Mouse (Mus musculus) heart, embryonic 16.5 days (tissue): ENCODE measurements around the gene Anapc4. TPM values are rescaled to one million over a fixed set of nuclear protein-coding genes. Genes with fewer than 3 reads are reported as not detected.
A peak's percentile ranks its signal among the peaks of the same experiment; 100 is the strongest.

ENCODE experiments used
- ATAC-seq: fragments of 200-750 bp; cut with Nextera tagmentation; replicated peaks from 2 replicates; pipeline ENCODE4 v1.8.0; 2017; ENCODE audit warnings: moderate number of reproducible peaks; ENCODE audit not compliant: insufficient read depth, low FRiP score; ENCODE audit errors: extremely low read depth
- H3K27ac ChIP-seq: fragments of 300-500 bp; sonication (generic); 2 replicates; pipeline ENCODE4 v1.5.1; 2014; ENCODE audit warnings: mild to moderate bottlenecking, low read length, control low read depth, moderate library complexity
- H3K27me3 ChIP-seq: fragments of 300-500 bp; sonication (generic); 2 replicates; pipeline ENCODE4 v1.6.1; 2014; ENCODE audit warnings: low read length, mixed read lengths; ENCODE audit not compliant: control insufficient read depth, insufficient read depth
- H3K36me3 ChIP-seq: fragments of 300-500 bp; sonication (generic); 2 replicates; pipeline ENCODE4 v1.6.1; 2014; ENCODE audit not compliant: control insufficient read depth, insufficient read depth
- H3K4me1 ChIP-seq: fragments of 300-500 bp; sonication (generic); 2 replicates; pipeline ENCODE4 v1.6.1; 2014; ENCODE audit warnings: low read length, mixed read lengths; ENCODE audit not compliant: control insufficient read depth, insufficient read depth
- H3K4me2 ChIP-seq: fragments of 300-500 bp; sonication (generic); 2 replicates; pipeline ENCODE4 v1.6.1; 2014; ENCODE audit warnings: low read depth, mild to moderate bottlenecking, control low read depth, low read length
- H3K4me3 ChIP-seq: fragments of 300-500 bp; sonication (generic); 2 replicates; pipeline ENCODE4 v1.5.1; 2014; ENCODE audit warnings: mild to moderate bottlenecking, control low read depth, low read length
- H3K9ac ChIP-seq: fragments of 300-500 bp; sonication (generic); 2 replicates; pipeline ENCODE4 v1.6.1; 2014; ENCODE audit warnings: low read length, control low read depth
- H3K9me3 ChIP-seq: fragments of 300-500 bp; sonication (generic); replicated peaks from 2 replicates; pipeline ENCODE4 v1.6.1; 2016; ENCODE audit warnings: low read length; ENCODE audit not compliant: control insufficient read depth
- WGBS: fragments of 180-500 bp; shearing (Covaris S2); extraction: QIAGEN DNeasy Blood & Tissue Kit; methylation state at CpG from one replicate; pipeline ENCODE4 v1.1.7; 2014; 5-methylcytosine and 5-hydroxymethylcytosine counted together
- polyA plus RNA-seq: library from polyadenylated mRNA; unstranded; fragments of >200 nt; fragmentation: Nextera tagmentation; extraction: Ambion mirVana; gene quantifications from 2 replicates; pipeline ENCODE4 v1.2.1, GENCODE M21; 2015

Anapc4 gene
- polyA plus RNA-seq, 1 experiment from 2014 or later = 76.0 TPM

DNA sequence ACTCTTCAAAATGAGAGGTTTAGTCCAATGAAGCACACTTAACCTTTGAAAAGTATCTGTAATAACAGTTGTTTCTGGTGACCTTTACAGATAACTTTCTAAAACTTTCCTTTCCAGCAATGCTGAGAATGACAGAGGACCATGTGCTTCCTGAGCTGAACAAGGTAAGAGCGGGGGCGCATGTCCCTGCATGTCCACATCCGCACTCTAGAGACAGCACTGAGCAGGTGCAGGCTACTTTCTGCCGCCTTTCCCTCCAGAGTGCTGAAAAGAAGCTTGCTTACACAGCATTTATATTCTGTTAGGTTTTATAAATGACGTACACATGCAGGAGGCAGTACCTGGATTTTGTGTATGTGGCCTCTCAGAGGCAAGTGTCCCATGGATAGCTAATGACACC, 21.9 kb downstream of the Anapc4 start:
- H3K36me3 ChIP-seq = peaks cover 47% of the 10 kb centered on the region

DNA sequence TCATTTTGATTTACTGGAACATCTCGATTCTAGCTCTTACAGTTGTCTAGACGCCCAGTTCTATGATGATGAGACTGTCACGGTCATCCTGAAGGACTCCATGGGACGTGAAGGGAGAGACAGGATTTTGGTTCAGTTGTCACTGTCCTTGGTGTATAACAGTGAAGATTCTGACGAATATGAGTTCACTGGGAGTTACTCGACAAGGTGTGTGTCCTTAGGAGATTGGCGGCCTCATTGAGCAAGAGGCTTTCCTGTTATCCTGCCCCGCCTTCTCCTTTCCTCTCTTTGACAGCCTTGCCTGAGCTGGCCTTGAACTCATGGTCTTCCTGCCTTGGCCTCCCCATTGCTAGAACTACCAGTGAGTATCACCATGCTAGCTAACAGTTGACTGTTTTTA, 30.6 kb downstream of the Anapc4 start:
- Histone ChIP-seq H3K9me3 (no peaks in the 10 kb centered on the region), H3K27me3 (no peaks in the 10 kb centered on the region), H3K4me1 (peaks cover 8% of the 10 kb centered on the region; the same call in 1 of the 2 replicates), H3K4me2 (no peak overlapping the region), H3K9ac (no peak overlapping the region), H3K36me3 (peaks cover 64% of the 10 kb centered on the region), H3K27ac (no peak overlapping the region), H3K4me3 (no peak overlapping the region)
- no peak for ATAC-seq
- 86% methylated on average over 8 of the region's 8 CpGs for WGBS

More for the DNA sequence above, 21.9 kb downstream of the Anapc4 start:
- no peak overlapping the region for H3K4me3 ChIP-seq
- no peaks in the 10 kb centered on the region for H3K27me3 ChIP-seq
- ATAC-seq = no peak
- H3K4me2 ChIP-seq = no peak overlapping the region
- WGBS = 86% methylated on average over 5 of the region's 5 CpGs
- no peaks in the 10 kb centered on the region for H3K4me1 ChIP-seq
- H3K27ac ChIP-seq = no peak overlapping the region
- no peaks in the 10 kb centered on the region for H3K9me3 ChIP-seq
- H3K9ac ChIP-seq = no peak overlapping the region

DNA sequence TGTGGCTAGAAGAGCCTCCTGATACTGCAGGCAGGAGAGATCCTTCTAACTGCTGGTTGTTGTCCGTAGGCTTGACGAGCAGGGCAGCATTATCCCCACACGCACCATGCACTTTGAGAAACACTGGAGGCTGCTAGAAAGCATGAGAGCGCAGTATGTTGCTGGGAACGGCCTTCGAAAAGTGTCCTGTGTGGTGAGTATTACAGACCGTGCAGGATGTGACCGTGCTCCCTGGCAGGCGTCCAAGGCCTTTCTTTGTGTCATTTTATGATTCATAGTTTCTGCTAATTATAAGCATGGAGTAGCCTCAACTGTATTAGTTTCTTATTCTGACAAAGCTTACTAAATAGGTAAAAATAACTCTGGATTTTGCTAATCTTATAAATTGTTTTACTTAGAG, 32.0 kb downstream of the Anapc4 start:
- peak; percentile 60; the same call in 1 of the 2 replicates for ATAC-seq
- H3K27ac ChIP-seq = peak overlapping the region; percentile 73

DNA sequence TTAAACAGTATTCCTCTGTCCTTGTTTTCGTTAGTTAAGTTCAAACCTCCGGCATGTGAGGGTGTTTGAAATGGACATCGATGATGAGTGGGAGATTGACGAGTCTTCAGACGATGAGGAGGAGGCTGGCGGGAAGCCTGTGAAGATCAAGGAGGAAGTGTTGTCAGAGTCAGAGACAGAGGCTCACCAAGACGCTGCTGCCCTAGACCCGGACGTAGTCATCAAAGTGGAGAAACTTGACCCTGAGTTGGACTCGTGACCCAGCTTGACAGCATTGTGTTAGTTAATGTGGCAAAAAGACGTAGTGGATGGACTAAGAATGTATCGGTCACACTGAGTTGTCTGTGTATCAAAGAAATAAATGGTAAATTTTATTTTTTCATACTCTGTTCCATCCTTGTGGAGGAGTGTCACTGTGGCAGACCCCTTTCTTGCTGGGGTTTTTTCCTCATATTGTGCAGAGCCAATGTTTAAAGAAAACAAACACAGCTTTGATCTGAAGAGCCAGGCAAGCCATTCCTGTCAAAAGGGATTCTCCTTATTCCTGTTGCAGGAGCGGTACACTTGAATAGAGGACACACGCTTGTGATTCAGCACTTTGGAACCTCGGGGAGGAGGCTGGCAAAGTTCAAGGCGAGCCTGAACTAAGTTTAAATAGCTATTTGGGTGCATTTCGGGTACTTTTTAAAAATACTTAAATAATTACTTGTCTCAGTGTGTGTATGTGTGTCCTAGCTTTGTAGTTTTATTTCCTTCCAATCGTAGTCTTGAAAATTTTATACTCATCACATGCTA, 32.7 kb downstream of the Anapc4 start:
- Histone ChIP-seq H3K4me3 (no peak overlapping the region), H3K36me3 (peaks cover 54% of the 10 kb centered on the region), H3K9ac (no peak overlapping the region), H3K27me3 (no peaks in the 10 kb centered on the region), H3K4me1 (peaks cover 8% of the 10 kb centered on the region; the same call in 1 of the 2 replicates), H3K4me2 (no peak overlapping the region), H3K27ac (peak overlapping the region; percentile 59; the same call in 1 of the 2 replicates), H3K9me3 (no peaks in the 10 kb centered on the region)
- 79% methylated on average over 18 of the region's 18 CpGs for WGBS
- no peak for ATAC-seq

More for the DNA sequence above, 32.0 kb downstream of the Anapc4 start:
- H3K27me3 ChIP-seq = no peaks in the 10 kb centered on the region
- no peak overlapping the region for H3K4me3 ChIP-seq
- no peak overlapping the region for H3K9ac ChIP-seq
- H3K4me1 ChIP-seq = peaks cover 8% of the 10 kb centered on the region; the same call in 1 of the 2 replicates
- WGBS = 39% methylated on average over 9 of the region's 9 CpGs
- peaks cover 56% of the 10 kb centered on the region for H3K36me3 ChIP-seq
- no peak overlapping the region for H3K4me2 ChIP-seq
- H3K9me3 ChIP-seq = no peaks in the 10 kb centered on the region

DNA sequence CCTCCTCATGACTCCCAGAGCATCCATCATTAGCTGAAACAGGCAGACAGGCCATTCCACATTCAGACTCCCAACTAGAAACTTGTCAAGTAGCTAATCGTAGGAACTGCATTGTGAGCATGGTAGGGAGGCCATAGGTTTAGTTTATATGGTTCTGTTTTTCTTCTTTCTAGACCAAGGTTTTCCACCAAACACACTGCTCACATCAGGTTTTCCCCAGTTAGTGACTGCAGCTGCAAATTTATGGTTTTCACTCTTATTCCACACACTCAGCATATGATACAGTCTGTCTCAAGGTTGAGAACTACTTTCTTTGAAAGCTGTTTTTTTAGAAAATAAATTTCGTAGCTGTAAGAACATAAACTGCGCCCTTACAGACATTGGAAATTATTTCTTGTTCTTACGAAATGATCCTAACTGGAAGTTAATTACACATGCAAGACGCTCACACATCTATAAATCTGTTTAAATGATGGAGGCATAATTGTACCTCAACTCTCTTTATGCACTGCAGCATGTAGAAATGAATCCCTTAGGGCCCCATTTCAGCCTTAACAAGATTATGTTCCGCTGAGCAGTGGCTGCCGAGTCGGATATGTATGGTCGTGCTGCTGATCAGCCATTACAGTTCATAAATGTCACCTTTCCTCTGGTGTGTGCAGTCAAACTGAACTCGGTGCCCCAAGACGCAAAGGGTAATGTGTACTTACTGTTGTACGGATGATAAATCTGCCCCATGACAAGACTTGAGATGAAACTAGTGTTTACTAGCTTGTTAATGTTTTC, 35.3 kb downstream of the Anapc4 start:
- Histone ChIP-seq H3K36me3 (peaks cover 38% of the 10 kb centered on the region), H3K27ac (no peak overlapping the region)

DNA sequence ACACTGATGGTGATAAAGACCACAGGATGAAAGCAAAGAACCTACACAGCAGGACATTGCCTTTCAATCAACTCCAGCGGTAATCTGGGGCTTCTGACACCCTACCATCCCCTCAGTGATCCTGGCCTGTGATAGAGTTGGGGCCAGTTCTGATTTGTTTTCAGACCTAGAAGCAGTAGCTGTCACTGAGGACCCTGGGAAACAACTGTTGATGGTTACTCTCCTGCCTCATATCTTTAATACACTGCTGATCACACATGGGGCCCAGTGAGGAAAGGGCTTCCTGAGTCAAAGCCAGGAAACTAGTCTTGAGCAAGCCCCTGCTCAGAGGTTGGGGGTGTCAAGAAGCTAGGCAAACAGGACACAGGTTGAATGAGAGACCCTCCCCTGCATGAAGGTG, 37.6 kb downstream of the Anapc4 start:
- 18% methylated on average over 1 of the region's 1 CpGs for WGBS
- H3K27ac ChIP-seq = no peak overlapping the region
- H3K4me3 ChIP-seq = no peak overlapping the region
- H3K4me1 ChIP-seq = no peaks in the 10 kb centered on the region
- H3K27me3 ChIP-seq = no peaks in the 10 kb centered on the region
- H3K9me3 ChIP-seq = no peaks in the 10 kb centered on the region
- H3K9ac ChIP-seq = no peak overlapping the region
- no peak overlapping the region for H3K4me2 ChIP-seq
- H3K36me3 ChIP-seq = peaks cover 23% of the 10 kb centered on the region
- ATAC-seq = no peak

More for the DNA sequence above, 35.3 kb downstream of the Anapc4 start:
- 87% methylated on average over 12 of the region's 12 CpGs for WGBS
- Histone ChIP-seq H3K4me3 (no peak overlapping the region), H3K4me2 (no peak overlapping the region), H3K9me3 (no peaks in the 10 kb centered on the region), H3K9ac (no peak overlapping the region), H3K4me1 (peaks cover 8% of the 10 kb centered on the region; the same call in 1 of the 2 replicates), H3K27me3 (no peaks in the 10 kb centered on the region)
- no peak for ATAC-seq

DNA sequence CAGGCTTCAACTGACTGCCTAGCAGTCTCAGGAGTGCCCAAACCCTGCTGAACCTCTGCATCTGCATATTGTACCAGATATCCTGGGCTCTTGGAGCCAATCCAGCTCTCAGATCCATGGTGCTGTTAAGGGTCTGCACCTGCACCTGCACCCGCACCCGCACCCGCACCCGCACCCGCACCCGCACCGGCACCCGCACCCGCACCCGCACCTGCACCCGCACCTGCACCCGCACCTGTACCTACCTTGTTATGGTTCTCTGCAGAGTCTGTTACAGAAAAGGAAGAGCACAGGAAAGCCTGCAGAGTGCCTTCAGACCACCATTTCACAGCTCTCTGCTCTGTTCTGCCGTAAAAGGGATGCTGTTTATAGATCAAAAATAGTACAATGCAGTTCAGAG, 38.2 kb downstream of the Anapc4 start:
- Histone ChIP-seq H3K27me3 (no peaks in the 10 kb centered on the region), H3K4me3 (no peak overlapping the region), H3K4me1 (no peaks in the 10 kb centered on the region), H3K9ac (no peak overlapping the region), H3K27ac (no peak overlapping the region), H3K36me3 (peaks cover 19% of the 10 kb centered on the region), H3K9me3 (no peaks in the 10 kb centered on the region), H3K4me2 (no peak overlapping the region)
- no peak for ATAC-seq
- 77% methylated on average over 13 of the region's 13 CpGs for WGBS

DNA sequence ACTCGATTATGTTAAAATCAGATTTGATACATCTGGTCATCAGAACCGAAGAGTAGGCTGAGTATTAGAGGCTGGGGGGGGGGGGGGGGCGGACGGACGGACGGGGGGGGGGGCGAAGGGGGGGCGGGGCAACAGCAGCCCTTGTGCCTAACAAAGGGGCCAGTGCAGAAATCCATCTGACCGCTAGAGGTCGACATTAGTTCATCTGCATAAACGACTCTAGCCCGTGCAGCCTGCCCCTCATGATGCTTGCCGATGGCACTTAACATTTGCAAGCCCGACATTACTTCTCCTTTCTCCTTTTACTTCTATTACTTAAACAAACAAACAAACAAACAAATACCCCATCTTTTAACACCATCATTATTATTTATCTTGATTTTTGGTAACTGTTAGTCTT, 45.0 kb downstream of the Anapc4 start:
- no peaks in the 10 kb centered on the region for H3K27me3 ChIP-seq
- WGBS = 2% methylated on average over 8 of the region's 14 CpGs
- H3K9me3 ChIP-seq = peaks cover 6% of the 10 kb centered on the region; the same call in 1 of the 2 replicates
- H3K4me2 ChIP-seq = no peak overlapping the region
- no peaks in the 10 kb centered on the region for H3K36me3 ChIP-seq
- H3K4me1 ChIP-seq = no peaks in the 10 kb centered on the region
- H3K4me3 ChIP-seq = no peak overlapping the region
- H3K27ac ChIP-seq = no peak overlapping the region
- H3K9ac ChIP-seq = no peak overlapping the region
- ATAC-seq = 0 out of 2 replicates have a peak, but pooled peaks have one; percentile 58

DNA sequence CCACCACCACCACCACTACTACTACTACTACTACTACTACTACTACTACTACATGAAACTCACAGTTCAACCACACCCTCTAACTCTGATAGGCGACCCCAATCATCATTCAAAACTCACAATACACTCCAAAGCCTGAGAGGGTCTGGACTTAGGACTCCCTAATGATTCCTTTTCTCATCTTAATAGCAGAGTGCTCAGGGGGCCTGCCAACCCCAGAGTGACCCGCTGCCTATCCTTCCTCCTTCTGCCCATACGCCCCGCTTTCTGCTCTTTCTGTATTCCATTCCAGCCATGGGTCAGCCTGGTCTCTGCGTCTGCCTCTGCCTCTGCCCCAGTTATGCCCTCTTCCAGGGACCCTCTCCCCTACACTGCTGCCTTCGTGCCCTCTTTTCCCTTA, 46.1 kb downstream of the Anapc4 start:
- 88% methylated on average over 6 of the region's 6 CpGs for WGBS
- no peak overlapping the region for H3K4me3 ChIP-seq
- no peak for ATAC-seq

More for the DNA sequence above, 46.1 kb downstream of the Anapc4 start:
- Histone ChIP-seq H3K9me3 (peaks cover 6% of the 10 kb centered on the region; the same call in 1 of the 2 replicates), H3K9ac (no peak overlapping the region), H3K27me3 (no peaks in the 10 kb centered on the region), H3K36me3 (no peaks in the 10 kb centered on the region), H3K27ac (no peak overlapping the region), H3K4me2 (no peak overlapping the region), H3K4me1 (no peaks in the 10 kb centered on the region)
